Mouse (Mus musculus) hindbrain, postnatal 0 days (tissue): ENCODE data around the gene Hrh2. TPM values are rescaled to one million over a fixed set of nuclear protein-coding genes. Genes with fewer than 3 reads are reported as not detected.

Experiments used
- ATAC-seq: fragments of 200-750 bp; cut with Nextera tagmentation; 2 replicates; pipeline ENCODE4 v1.8.0; 2017; ENCODE audit warnings: mild to moderate bottlenecking, moderate TSS enrichment, moderate library complexity
- DNase-seq: peaks from one replicate; pipeline ENCODE4 v3.0.0-alpha.2; 2015; ENCODE audit warnings: low spot score
- H3K27ac ChIP-seq: fragments of 300-500 bp; sonication (generic); 2 replicates; pipeline ENCODE4 v1.5.1; 2014; ENCODE audit warnings: mild to moderate bottlenecking
- H3K27me3 ChIP-seq: fragments of 300-500 bp; sonication (generic); 2 replicates; pipeline ENCODE4 v1.6.1; 2014; ENCODE audit warnings: low read length, mixed read lengths; ENCODE audit not compliant: insufficient read depth
- H3K36me3 ChIP-seq: fragments of 300-500 bp; sonication (generic); 2 replicates; pipeline ENCODE4 v1.6.1; 2014; ENCODE audit warnings: low read length, mixed read lengths; ENCODE audit not compliant: insufficient read depth
- H3K4me1 ChIP-seq: fragments of 300-500 bp; sonication (generic); 2 replicates; pipeline ENCODE4 v1.6.1; 2014; ENCODE audit warnings: antibody characterized with exemption, low read length, mixed read lengths; ENCODE audit not compliant: insufficient read depth
- H3K4me2 ChIP-seq: fragments of 300-500 bp; sonication (generic); 2 replicates; pipeline ENCODE4 v1.6.1; 2014; ENCODE audit warnings: low read depth, mild to moderate bottlenecking, low read length, moderate library complexity, mixed read lengths
- H3K4me3 ChIP-seq: fragments of 300-500 bp; sonication (generic); 2 replicates; pipeline ENCODE4 v1.5.1; 2014; ENCODE audit warnings: low read length
- H3K9ac ChIP-seq: fragments of 300-500 bp; sonication (generic); replicated peaks from 2 replicates; pipeline ENCODE4 v1.6.1; 2014; ENCODE audit warnings: mild to moderate bottlenecking, low read length, moderate library complexity, mixed read lengths
- H3K9me3 ChIP-seq: fragments of 300-500 bp; sonication (generic); 2 replicates; pipeline ENCODE4 v1.6.1; 2016; ENCODE audit warnings: low read length, mixed read lengths
- CTCF ChIP-seq: IDR thresholded peaks from 2 replicates; pipeline ENCODE4 v1.5.1; 2016; ENCODE audit warnings: antibody characterized with exemption, control low read depth, low read depth
- WGBS: fragments of 180-500 bp; shearing (Covaris S2); extraction: QIAGEN DNeasy Blood & Tissue Kit; methylation state at CpG from one replicate; pipeline ENCODE4 v1.1.7; 2014; 5-methylcytosine and 5-hydroxymethylcytosine counted together
- polyA plus RNA-seq: library from polyadenylated mRNA; unstranded; fragments of >200 nt; fragmentation: Nextera tagmentation; extraction: Ambion mirVana; gene quantifications from 2 replicates; pipeline ENCODE4 v1.2.1, GENCODE M21; 2015
- total RNA-seq: library from RNA; depleted of rRNA; stranded (reverse); fragments of >200 nt; gene quantifications from 2 replicates; pipeline ENCODE4 v1.2.3, GENCODE M21; 2014

The Hrh2 gene
- total and polyA plus RNA-seq, 2 experiments from 2014 or later = 0.98 to 2.9 TPM

DNA sequence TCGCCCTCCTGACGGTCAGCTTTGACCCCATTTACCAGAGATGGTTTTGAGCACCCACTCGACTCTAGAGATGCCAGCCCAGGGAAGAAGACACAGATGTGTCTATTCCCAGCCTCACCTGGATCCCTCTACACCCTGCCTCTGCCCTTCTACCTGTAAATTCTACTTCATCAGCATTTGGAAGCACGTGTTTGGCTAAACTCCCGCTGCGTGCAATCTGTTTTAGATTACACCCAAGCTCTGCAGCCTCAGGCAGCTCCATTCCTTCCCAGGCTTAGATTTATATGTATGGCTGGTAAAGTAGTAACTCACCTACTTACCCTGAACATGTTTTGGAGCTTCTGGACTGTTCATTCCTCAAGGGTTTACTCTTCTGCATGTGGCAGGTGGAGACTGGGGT is 26.9 kb upstream of the Hrh2 start:
- WGBS = 85% methylated on average over 6 of the region's 6 CpGs
- Histone ChIP-seq H3K4me1 (no peaks in the 10 kb centered on the region), H3K4me2 (no peak overlapping the region), H3K9ac (no peak overlapping the region), H3K27me3 (no peaks in the 10 kb centered on the region), H3K9me3 (no peaks in the 10 kb centered on the region), H3K27ac (no peak overlapping the region), H3K4me3 (no peak overlapping the region), H3K36me3 (no peaks in the 10 kb centered on the region)
- ATAC-seq = no peak
- TF ChIP-seq CTCF = no peak
- DNase-seq = no peak

DNA sequence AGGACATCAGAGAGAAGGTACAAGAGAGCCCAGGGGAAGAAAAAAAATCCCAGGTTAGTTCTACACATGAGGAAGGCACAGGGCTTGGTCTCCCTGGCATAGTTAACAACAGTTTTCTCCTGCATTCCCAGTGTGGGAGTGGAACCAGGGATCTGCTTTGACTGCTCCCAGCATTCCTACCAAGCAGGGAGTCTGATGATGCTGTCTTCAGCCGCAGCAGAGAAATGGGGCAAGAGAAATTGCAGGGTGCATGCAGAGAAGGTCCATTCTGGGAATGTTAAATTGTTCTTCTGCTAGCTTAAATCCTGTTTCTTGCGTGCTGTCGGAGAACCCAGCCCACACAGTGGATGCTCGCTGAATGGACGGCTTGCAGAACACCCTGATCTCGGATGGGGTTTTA is 26.2 kb upstream of the Hrh2 start:
- ATAC-seq = no peak
- WGBS = 80% methylated on average over 6 of the region's 6 CpGs

DNA sequence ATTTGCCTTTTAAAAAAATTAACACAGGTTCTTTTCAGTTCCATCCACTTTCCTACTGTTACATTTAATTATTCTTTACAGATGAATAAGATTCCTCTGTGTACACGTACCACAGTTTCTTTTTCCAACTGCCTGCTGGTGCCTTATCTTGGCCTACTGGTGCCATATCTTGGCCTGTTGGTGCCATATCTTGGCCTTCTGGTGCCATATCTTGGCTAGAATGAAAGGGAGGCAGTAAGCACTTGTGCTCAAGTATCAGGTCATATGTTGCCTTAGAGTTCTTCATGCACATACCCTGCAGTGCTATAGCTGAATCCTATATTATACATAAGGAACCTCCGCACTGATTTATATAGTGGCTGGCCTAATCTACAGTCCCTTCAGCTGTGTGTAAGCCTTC is 24.9 kb upstream of the Hrh2 start:
- WGBS = 91% methylated on average over 2 of the region's 2 CpGs
- no peak for ATAC-seq
- Histone ChIP-seq H3K9me3 (no peaks in the 10 kb centered on the region), H3K27me3 (no peaks in the 10 kb centered on the region), H3K9ac (no peak overlapping the region), H3K4me2 (no peak overlapping the region), H3K4me1 (no peaks in the 10 kb centered on the region), H3K36me3 (no peaks in the 10 kb centered on the region), H3K4me3 (no peak overlapping the region), H3K27ac (no peak overlapping the region)
- no peak for DNase-seq
- no peak for TF ChIP-seq CTCF

More for the DNA sequence above, 26.2 kb upstream of the Hrh2 start:
- Histone ChIP-seq H3K9me3 (no peaks in the 10 kb centered on the region), H3K4me1 (no peaks in the 10 kb centered on the region), H3K27ac (no peak overlapping the region), H3K4me2 (no peak overlapping the region), H3K27me3 (no peaks in the 10 kb centered on the region), H3K36me3 (no peaks in the 10 kb centered on the region), H3K9ac (no peak overlapping the region), H3K4me3 (no peak overlapping the region)
- no peak for TF ChIP-seq CTCF
- DNase-seq = no peak

DNA sequence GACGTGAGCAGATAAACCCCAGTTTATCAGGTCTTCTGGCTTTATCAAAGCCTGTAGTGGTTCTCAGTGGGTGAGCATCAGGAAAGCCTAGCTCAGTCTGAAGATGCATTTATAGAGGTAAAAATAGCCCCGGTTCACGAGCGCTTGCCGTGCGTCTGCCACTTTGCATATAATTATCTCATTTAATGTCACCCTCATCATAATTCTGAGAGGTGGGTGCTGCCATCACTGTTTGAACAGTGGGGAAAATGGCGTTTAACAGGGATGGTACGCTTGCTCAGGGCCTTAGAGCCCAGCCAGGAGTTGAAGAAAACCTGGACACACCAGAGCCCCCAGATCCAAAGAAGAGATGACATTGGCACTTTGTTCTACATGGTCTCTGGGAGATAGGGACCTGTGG is 23.3 kb upstream of the Hrh2 start:
- H3K4me2 ChIP-seq = no peak overlapping the region
- DNase-seq (no peak), ATAC-seq (no peak)
- no peak for TF ChIP-seq CTCF
- H3K4me1 ChIP-seq = no peaks in the 10 kb centered on the region
- H3K27me3 ChIP-seq = no peaks in the 10 kb centered on the region
- no peak overlapping the region for H3K9ac ChIP-seq
- 77% methylated on average over 8 of the region's 8 CpGs for WGBS
- H3K9me3 ChIP-seq = no peaks in the 10 kb centered on the region
- H3K4me3 ChIP-seq = no peak overlapping the region
- no peaks in the 10 kb centered on the region for H3K36me3 ChIP-seq
- H3K27ac ChIP-seq = no peak overlapping the region

DNA sequence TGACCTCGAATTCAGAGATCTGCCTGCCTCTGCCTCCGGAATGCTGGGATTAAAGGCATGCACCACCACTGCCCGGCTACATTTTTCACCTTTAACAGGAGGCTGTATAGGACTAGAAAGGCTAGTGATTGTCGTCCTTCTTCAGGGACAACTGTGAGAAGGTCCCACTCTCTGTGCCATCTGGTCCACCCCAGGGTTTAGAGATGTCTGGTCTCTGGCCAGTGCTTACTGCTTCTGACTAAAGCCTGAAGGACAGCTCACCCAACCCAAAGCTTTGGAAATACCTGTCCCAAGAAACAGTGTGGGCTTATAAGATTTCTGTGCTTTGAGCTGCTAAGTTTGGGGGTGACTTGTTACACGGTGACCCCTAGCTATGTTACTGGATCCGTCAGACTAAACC is 21.6 kb upstream of the Hrh2 start:
- Histone ChIP-seq H3K9ac (no peak overlapping the region), H3K36me3 (no peaks in the 10 kb centered on the region), H3K9me3 (no peaks in the 10 kb centered on the region), H3K4me1 (no peaks in the 10 kb centered on the region), H3K27ac (no peak overlapping the region), H3K4me2 (no peak overlapping the region), H3K4me3 (no peak overlapping the region), H3K27me3 (no peaks in the 10 kb centered on the region)
- DNase-seq = no peak
- TF ChIP-seq CTCF = no peak
- ATAC-seq = no peak
- 91% methylated on average over 6 of the region's 6 CpGs for WGBS

DNA sequence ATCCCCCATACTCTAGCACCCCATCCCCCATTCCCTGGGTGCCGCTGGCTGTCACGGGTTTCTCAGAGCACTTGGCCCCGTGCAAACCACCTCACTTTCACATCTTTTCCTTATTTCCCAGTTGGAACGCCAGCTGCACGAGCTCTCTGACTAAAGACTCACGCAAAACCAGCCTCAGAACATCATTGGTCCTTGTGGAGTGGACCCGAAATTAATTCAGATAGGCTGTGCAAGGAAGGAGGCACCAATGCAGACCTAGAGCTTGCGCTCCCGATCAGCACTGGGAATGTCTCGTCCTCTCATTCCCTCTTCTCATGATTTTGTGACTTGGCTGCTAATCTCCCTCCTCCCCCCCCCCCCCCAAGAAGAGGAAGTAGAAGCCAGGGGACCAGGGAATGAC is 20.6 kb upstream of the Hrh2 start:
- WGBS = 82% methylated on average over 10 of the region's 10 CpGs
- no peak for TF ChIP-seq CTCF

DNA sequence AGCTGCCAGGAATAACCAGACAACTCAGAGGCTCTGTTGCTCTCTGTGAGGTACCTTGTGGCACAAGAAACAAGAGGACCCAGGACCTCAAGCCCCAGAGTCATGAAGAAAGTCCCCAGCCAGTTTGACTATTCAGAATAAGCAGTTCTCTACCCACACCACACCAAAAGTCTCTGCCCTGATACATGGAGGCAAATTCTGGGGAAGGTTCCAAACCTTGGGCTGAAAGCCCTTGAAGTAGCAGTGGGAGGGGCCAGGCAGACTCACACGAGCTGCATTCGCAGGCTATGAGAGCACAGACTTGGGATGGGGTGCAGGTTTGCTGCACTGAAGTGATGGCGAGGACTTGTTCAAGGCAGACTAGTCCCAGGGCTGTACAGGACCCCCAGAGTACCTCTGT is 20.2 kb upstream of the Hrh2 start:
- WGBS = 66% methylated on average over 3 of the region's 3 CpGs
- no peak overlapping the region for H3K4me3 ChIP-seq
- TF ChIP-seq CTCF = no peak
- DNase-seq = no peak
- H3K9ac ChIP-seq = no peak overlapping the region
- no peaks in the 10 kb centered on the region for H3K4me1 ChIP-seq
- H3K4me2 ChIP-seq = no peak overlapping the region
- no peaks in the 10 kb centered on the region for H3K9me3 ChIP-seq
- H3K36me3 ChIP-seq = no peaks in the 10 kb centered on the region
- no peak overlapping the region for H3K27ac ChIP-seq
- ATAC-seq = no peak
- no peaks in the 10 kb centered on the region for H3K27me3 ChIP-seq

More for the DNA sequence above, 20.6 kb upstream of the Hrh2 start:
- no peak for DNase-seq
- no peaks in the 10 kb centered on the region for H3K4me1 ChIP-seq
- H3K9ac ChIP-seq = no peak overlapping the region
- no peaks in the 10 kb centered on the region for H3K27me3 ChIP-seq
- H3K4me2 ChIP-seq = no peak overlapping the region
- H3K27ac ChIP-seq = no peak overlapping the region
- no peak overlapping the region for H3K4me3 ChIP-seq
- no peaks in the 10 kb centered on the region for H3K36me3 ChIP-seq
- ATAC-seq = no peak
- H3K9me3 ChIP-seq = no peaks in the 10 kb centered on the region
